Mouse (Mus musculus) spleen, postnatal 14 days (tissue): Measurements from ENCODE around the gene Ppp4r3a.

ENCODE experiments used
- DNase-seq, 2 experiments: peaks; one replicate each; pipeline ENCODE4 v3.0.0; 2021 to 2022; ENCODE audit warnings: low spot score in 2 of 2

Ppp4r3a gene

DNA sequence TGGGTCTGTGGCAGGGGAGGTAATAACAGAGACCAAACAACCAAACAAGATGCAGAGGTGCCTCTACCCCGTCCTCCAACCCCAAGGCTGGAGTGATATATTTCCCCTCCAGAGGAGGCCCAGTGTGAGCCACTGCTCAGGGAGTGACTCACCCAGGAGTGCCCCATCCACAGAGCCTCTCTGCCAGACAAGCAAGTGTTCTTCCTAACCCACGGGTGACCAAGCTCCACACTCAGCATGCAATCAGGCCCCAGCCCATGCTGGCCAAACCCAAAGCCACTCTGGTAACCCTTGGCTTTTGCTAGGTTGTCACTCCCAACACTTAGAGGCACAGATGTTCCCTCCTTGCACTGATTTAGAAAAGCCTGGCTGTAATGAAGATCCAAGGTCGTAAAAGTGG, 90.4 kb downstream of the Ppp4r3a start:
- no peak for DNase-seq

DNA sequence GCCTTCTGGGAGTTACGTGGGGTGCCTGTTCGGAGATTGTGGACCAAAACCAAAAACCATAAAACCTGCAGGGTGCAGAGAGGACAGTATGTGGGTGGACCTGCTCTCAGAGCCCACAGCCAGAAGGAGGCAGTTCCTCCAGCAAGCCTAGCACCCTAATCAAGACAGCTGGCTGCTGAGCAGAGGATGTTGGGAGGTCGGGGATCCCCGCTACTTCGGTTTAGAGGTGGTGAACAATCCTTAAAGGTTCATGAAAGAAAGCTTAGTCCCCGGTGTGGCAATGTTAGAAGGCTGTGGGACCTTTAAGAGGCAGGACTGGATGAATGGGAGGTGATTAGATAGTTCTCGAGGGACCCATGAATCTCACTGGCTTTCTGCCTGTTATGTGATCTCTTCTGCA, 91.0 kb downstream of the Ppp4r3a start:
- DNase-seq: no peak

DNA sequence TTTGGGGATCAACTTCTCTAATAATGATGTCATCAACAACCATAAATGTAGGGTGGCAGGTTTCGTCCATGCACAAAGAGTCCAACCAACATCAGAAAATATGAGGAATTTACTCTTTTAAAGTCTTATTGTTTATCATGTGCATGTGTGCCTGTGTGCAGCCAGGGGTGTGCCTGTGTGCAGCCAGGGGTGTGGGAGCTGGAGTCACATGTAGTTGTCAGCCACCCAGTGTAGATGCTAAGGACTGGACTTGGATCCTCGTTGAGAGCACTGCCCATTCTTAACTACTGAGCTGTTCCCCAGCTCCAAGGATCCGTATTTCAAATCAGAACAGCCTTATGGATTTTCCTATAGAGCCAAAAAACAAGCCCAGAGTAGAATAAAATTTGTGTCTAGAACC, 92.4 kb downstream of the Ppp4r3a start:
- no peak for DNase-seq

DNA sequence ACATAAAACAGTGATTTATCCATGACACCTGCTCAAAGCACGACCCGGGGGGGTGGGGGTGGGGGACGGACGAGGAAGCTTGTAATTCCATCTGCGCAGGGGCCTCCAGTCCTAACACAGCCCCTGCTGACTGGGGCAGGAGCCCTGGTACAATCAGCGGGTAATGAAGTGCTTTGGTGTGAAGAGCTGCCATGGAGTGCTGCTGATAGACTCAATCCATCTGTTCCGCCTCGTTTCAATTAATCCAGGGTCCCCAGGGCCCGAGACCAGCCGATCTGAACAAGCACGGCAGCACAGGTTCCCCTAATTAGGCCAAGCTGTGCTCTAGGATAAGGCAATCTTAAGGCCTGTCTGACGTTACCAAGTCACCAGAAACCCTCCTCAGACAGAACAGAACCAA, 93.2 kb downstream of the Ppp4r3a start:
- DNase-seq: no peak

DNA sequence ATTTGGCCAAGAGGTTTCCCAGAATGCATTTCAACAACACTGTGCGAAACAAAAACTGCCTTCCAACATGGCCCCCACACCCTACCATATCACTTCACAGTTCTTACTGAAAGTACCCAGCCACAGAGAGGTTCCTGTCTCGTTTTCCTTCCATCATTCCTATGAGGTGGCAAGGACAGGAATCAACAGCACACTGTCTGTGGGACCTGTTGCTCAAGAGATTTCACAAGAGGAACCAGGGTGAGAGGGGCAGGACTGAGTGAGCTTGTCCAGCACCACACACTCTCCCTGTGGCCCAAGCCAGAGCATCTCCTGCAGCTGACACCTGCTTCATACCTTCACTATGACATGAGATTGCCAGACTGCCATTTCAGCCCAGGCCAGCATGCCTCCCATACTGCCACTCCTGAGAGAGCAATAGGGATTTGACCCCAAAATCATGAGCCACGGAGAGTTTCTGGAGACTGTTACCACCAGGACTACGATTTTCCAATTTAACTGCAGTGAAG, 93.7 kb downstream of the Ppp4r3a start:
- no peak for DNase-seq
